Mouse (Mus musculus): ENCODE results near the gene Pum1. TPM values are rescaled to one million over a fixed set of nuclear protein-coding genes. Genes with fewer than 3 reads are reported as not detected.

Gene Pum1
- polyA plus RNA-seq, 2 experiments: 69.5 to 83.8 TPM

DNA sequence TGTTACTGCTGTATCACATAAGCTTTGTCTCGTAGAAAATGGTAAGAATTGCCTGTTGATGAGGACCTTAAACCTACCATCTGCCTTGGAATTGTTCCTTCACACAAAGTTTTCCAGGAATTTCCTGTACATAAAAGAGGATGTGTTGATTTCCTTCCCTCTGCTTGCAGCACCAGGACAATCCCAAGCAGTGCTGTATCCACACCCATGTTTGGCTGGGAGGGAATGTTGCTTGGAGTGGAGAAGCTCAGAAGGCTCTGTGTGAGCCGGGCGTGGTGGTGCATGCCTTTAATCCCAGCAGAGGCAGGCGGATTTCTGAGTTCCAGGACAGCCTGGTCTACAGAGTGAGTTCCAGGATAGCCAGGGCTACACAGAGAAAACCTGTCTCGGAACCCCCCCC lies 98.7 kb downstream of the Pum1 start:
- TF ChIP-seq POLR2A (IDR thresholded peaks at IDR 0.05; ENCODE audit: borderline replicate concordance, extremely low read depth, insufficient read depth, insufficient read length): no peak

DNA sequence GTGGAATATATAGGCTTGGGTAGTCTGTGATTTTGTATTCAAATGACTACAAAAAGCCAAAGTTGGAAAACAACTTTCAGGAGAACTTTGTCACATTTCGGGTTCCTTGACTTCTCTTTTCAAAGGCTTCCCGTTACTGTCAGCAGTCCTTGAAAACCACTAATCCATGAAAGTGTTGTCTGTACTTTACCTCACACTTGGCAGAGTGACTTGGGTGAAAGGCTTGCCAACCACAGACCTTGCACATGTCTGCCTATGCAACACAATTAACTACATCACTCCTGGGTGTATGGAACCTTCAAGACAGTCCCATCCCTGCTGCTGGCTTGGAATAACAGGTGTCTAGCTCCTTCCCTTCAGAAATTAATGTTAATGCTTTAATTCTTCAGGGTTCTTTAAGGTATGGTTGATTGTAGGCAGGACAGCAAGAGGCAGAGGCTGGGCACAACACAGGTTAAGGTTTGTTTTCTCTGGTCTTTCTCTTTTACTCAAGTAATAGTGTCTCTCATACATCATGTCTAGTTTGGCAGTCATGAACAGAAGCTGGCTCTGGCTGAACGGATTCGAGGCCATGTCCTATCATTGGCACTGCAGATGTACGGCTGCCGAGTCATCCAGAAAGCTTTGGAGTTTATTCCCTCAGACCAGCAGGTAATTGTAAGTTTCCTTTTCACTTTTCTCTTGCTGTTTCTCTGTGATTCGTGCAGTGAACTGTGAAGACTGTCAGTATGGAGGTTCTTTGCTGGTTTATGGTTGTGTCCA lies 102.5 kb downstream of the Pum1 start:
- Histone ChIP-seq H3K9me3 (ENCODE audit: control insufficient read depth, low read length) (no peaks in the 10 kb centered on the region), H3K4me3 (replicated peaks; ENCODE audit: low read length) (no peak overlapping the region), H3K27me3 (ENCODE audit: control insufficient read depth, insufficient read depth, low read length) (no peaks in the 10 kb centered on the region), H3K4me2 (replicated peaks; ENCODE audit: low read depth, low read length, severe bottlenecking) (no peak overlapping the region), H3K27ac (replicated peaks; ENCODE audit: low read depth, low read length) (no peak overlapping the region), H3K36me3 (ENCODE audit: control insufficient read depth, insufficient read depth, low read length) (peaks cover 96% of the 10 kb centered on the region), H3K9ac (ENCODE audit: low read depth, low read length, severe bottlenecking) (no peak overlapping the region), H3K4me1 (ENCODE audit: control insufficient read depth, insufficient read depth, low read length) (no peaks in the 10 kb centered on the region)
- DNase-seq (ENCODE audit: low spot score) (no peak), ATAC-seq (ENCODE audit: low FRiP score, low read depth) (no peak)
- no peak for TF ChIP-seq POLR2A (IDR thresholded peaks at IDR 0.05; ENCODE audit: borderline replicate concordance, extremely low read depth, insufficient read depth, insufficient read length)
- WGBS: 92% methylated on average over 7 of the region's 7 CpGs

More for the DNA sequence above, 98.7 kb downstream of the Pum1 start:
- Histone ChIP-seq H3K4me2 (replicated peaks; ENCODE audit: low read depth, low read length, severe bottlenecking) (no peak overlapping the region), H3K4me3 (replicated peaks; ENCODE audit: low read length) (no peak overlapping the region), H3K27ac (replicated peaks; ENCODE audit: low read depth, low read length) (no peak overlapping the region), H3K9ac (ENCODE audit: low read depth, low read length, severe bottlenecking) (no peak overlapping the region), H3K4me1 (ENCODE audit: control insufficient read depth, insufficient read depth, low read length) (no peaks in the 10 kb centered on the region), H3K9me3 (ENCODE audit: control insufficient read depth, low read length) (no peaks in the 10 kb centered on the region), H3K27me3 (ENCODE audit: control insufficient read depth, insufficient read depth, low read length) (no peaks in the 10 kb centered on the region), H3K36me3 (ENCODE audit: control insufficient read depth, insufficient read depth, low read length) (peaks cover 93% of the 10 kb centered on the region)
- WGBS: 85% methylated on average over 5 of the region's 5 CpGs
- no peak for DNase-seq (ENCODE audit: low spot score)
- no peak for ATAC-seq (ENCODE audit: low FRiP score, low read depth)

DNA sequence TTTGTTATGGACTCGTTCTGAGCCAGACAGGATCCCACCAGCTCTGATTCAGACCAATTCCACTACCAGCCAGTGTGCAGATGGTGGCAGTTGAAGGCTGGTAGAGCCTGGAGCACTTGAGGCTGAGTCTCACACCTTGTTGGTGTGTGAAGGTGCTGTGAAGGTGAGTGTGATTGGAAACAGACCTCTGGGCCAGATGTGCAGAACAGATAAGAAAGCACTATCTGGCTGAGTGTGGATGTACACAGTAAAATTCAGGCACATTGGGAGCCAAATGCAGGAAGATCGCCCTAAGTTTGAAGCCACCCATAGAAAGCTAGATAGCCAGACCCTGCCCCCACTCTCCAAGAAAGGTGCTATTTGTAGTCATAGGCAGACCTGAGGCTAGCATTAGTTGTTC lies 103.3 kb downstream of the Pum1 start:
- ATAC-seq (ENCODE audit: low FRiP score, low read depth) (no peak), DNase-seq (ENCODE audit: low spot score) (no peak)
- no peak for TF ChIP-seq POLR2A (IDR thresholded peaks at IDR 0.05; ENCODE audit: borderline replicate concordance, extremely low read depth, insufficient read depth, insufficient read length)
- no peak overlapping the region for H3K4me3 ChIP-seq (replicated peaks; ENCODE audit: low read length)
- no peaks in the 10 kb centered on the region for H3K4me1 ChIP-seq (ENCODE audit: control insufficient read depth, insufficient read depth, low read length)
- WGBS: 93% methylated on average over 1 of the region's 2 CpGs
- no peak overlapping the region for H3K9ac ChIP-seq (ENCODE audit: low read depth, low read length, severe bottlenecking)
- H3K27ac ChIP-seq (replicated peaks; ENCODE audit: low read depth, low read length): no peak overlapping the region
- H3K27me3 ChIP-seq (ENCODE audit: control insufficient read depth, insufficient read depth, low read length): no peaks in the 10 kb centered on the region
- peaks cover 96% of the 10 kb centered on the region for H3K36me3 ChIP-seq (ENCODE audit: control insufficient read depth, insufficient read depth, low read length)
- H3K4me2 ChIP-seq (replicated peaks; ENCODE audit: low read depth, low read length, severe bottlenecking): no peak overlapping the region
- no peaks in the 10 kb centered on the region for H3K9me3 ChIP-seq (ENCODE audit: control insufficient read depth, low read length)

DNA sequence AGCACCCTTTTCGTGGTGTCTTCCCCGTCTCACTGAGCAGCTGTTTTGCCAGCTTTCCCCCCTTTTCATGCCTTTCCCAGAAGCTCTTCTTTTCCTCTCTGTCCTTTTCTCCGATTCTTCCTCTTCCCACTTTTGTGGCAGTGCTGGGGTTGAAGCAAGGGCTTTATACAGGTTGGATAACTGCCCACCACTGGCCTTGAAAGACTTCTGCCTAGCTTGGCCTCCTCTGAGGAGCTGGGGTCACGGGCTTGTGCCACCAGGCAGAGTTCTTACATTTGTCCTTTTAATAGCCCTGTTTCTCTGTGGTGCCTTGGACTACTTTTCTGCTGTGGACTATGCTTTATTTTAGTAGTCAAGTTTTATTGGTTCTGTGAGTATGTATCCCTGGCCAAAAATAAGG lies 103.8 kb downstream of the Pum1 start:
- ATAC-seq (ENCODE audit: low FRiP score, low read depth) (no peak), DNase-seq (ENCODE audit: low spot score) (no peak)
- H3K4me1 ChIP-seq (ENCODE audit: control insufficient read depth, insufficient read depth, low read length): no peaks in the 10 kb centered on the region
- H3K9ac ChIP-seq (ENCODE audit: low read depth, low read length, severe bottlenecking): no peak overlapping the region
- H3K27me3 ChIP-seq (ENCODE audit: control insufficient read depth, insufficient read depth, low read length): no peaks in the 10 kb centered on the region
- no peak overlapping the region for H3K4me2 ChIP-seq (replicated peaks; ENCODE audit: low read depth, low read length, severe bottlenecking)
- peaks cover 96% of the 10 kb centered on the region for H3K36me3 ChIP-seq (ENCODE audit: control insufficient read depth, insufficient read depth, low read length)
- no peak for TF ChIP-seq POLR2A (IDR thresholded peaks at IDR 0.05; ENCODE audit: borderline replicate concordance, extremely low read depth, insufficient read depth, insufficient read length)
- H3K4me3 ChIP-seq (replicated peaks; ENCODE audit: low read length): no peak overlapping the region
- no peaks in the 10 kb centered on the region for H3K9me3 ChIP-seq (ENCODE audit: control insufficient read depth, low read length)
- WGBS: 85% methylated on average over 4 of the region's 4 CpGs
- no peak overlapping the region for H3K27ac ChIP-seq (replicated peaks; ENCODE audit: low read depth, low read length)

DNA sequence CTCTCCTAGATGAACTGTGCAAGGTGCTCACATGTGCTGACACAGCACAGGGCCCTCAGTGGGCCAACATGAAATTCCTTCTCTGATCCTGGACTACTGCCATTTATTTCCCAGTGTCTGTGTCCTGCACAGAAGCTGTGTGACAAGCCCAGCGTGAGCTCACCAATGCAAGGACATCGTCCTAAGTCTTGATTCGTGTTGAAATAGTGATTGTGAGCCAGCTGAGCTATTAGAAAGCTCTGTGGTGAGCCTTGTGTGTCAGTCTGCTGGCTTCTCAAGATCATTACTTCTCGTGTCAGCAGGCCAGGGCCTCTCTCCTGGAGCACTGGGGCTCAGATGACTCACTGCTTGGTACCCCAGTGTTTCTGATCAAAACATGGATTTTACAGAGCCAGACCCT lies 110.8 kb downstream of the Pum1 start:
- no peak for ATAC-seq (ENCODE audit: low FRiP score, low read depth)
- no peaks in the 10 kb centered on the region for H3K9me3 ChIP-seq (ENCODE audit: control insufficient read depth, low read length)
- H3K27me3 ChIP-seq (ENCODE audit: control insufficient read depth, insufficient read depth, low read length): no peaks in the 10 kb centered on the region
- H3K36me3 ChIP-seq (ENCODE audit: control insufficient read depth, insufficient read depth, low read length): peaks cover 95% of the 10 kb centered on the region
- no peak overlapping the region for H3K4me3 ChIP-seq (replicated peaks; ENCODE audit: low read length)
- H3K4me2 ChIP-seq (replicated peaks; ENCODE audit: low read depth, low read length, severe bottlenecking): no peak overlapping the region
- no peaks in the 10 kb centered on the region for H3K4me1 ChIP-seq (ENCODE audit: control insufficient read depth, insufficient read depth, low read length)
- DNase-seq (ENCODE audit: low spot score): no peak
- no peak overlapping the region for H3K27ac ChIP-seq (replicated peaks; ENCODE audit: low read depth, low read length)
- TF ChIP-seq POLR2A (IDR thresholded peaks at IDR 0.05; ENCODE audit: borderline replicate concordance, extremely low read depth, insufficient read depth, insufficient read length): no peak
- 91% methylated on average over 4 of the region's 4 CpGs for WGBS
- H3K9ac ChIP-seq (ENCODE audit: low read depth, low read length, severe bottlenecking): no peak overlapping the region
